Mouse (Mus musculus) CH12.LX (cell line): ENCODE measurements around the gene Gstm1.
"Not testable (repeated sequence)": the region's sequence is repeated elsewhere in the genome, so short reads cannot be mapped to it uniquely, and the experiment has no call there.

Source experiments
- CHD2 ChIP-seq: IDR thresholded peaks from 2 replicates; pipeline ENCODE4 v1.6.1; 2011; ENCODE audit warnings: low read length, improper control_type of control experiment
- CTCF ChIP-seq, 2 experiments: IDR thresholded peaks in 1 of 2; conservative IDR thresholded peaks in 1 of 2; 2 replicates each; pipeline ENCODE4 v1.5.1; 2011 to 2012; ENCODE audit warnings: low read depth in 2 of 2, low read length in 2 of 2, improper control_type of control experiment in 1 of 2, inconsistent platforms in 1 of 2, mild to moderate bottlenecking in 1 of 2, moderate library complexity in 1 of 2
- MYC ChIP-seq: IDR thresholded peaks from 2 replicates; pipeline ENCODE4 v1.6.1; 2011; ENCODE audit warnings: low read depth, mild to moderate bottlenecking, improper control_type of control experiment, low read length
- POLR2A ChIP-seq: IDR thresholded peaks from 2 replicates; pipeline ENCODE4 v1.6.1; 2011; ENCODE audit warnings: low read depth, mild to moderate bottlenecking, improper control_type of control experiment, low read length
- POLR2AphosphoS2 ChIP-seq: IDR thresholded peaks from 2 replicates; pipeline ENCODE4 v1.6.1; 2011; ENCODE audit warnings: low read depth, low read length, improper control_type of control experiment
- ZKSCAN1 ChIP-seq: IDR thresholded peaks from 2 replicates; pipeline ENCODE4 v1.6.1; 2012; ENCODE audit warnings: low read depth, inconsistent platforms, low read length, improper control_type of control experiment, borderline replicate concordance

DNA sequence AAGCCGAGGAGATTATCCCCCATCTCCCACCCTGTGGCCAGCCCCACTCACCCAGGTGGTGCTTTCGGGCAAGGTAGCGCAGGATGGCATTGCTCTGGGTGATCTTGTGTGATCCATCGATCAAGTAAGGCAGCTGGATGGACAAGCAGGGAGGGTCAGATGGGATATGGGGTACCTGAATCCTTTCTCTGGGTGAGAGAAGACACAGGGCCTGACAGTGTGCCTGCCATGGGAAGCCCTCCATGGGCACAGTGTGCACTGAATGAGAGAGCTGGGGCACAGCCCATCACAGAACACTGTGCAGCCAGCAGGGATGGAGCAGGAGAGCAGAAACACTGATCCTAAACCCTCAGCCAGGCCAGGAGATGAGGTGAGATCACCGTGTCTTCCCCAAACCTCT lies 1.3 kb downstream of the Gstm1 start:
- not testable (repeated sequence) for TF ChIP-seq CTCF (conservative IDR thresholded peaks at IDR 0.05 in 1 of 2, IDR thresholded peaks at IDR 0.05 in 1 of 2; ENCODE audit: low read depth in 2 of 2, low read length in 2 of 2); POLR2AphosphoS2; MYC; POLR2A; CHD2; ZKSCAN1
